Mouse (Mus musculus) hematopoietic stem cell, adult 5-6 weeks (primary cell): Measurements from ENCODE around the gene Ppig. TPM values are rescaled to one million over a fixed set of nuclear protein-coding genes. Genes with fewer than 3 reads are reported as not detected.

Source experiments
- total RNA-seq: library from RNA; stranded (forward); fragments of 172-1452, 232-1000 nt; gene quantifications from 2 replicates; pipeline ENCODE4 v1.2.3, GENCODE M21; 2017

Gene Ppig
- total RNA-seq, 1 experiment from 2014 or later, result 86.2 TPM

Other genes starting within 250 kb of the Ppig start
- not detected in 2 replicates for gene Lrp2, start 136.5 kb upstream of the Ppig start, total RNA-seq
- gene Bbs5, start 75.4 kb upstream of the Ppig start, total RNA-seq, result 6.3 TPM in 2 replicates
- not detected in 2 replicates for gene Klhl41, start 52.4 kb upstream of the Ppig start, total RNA-seq
- gene Fastkd1, start 9.0 kb upstream of the Ppig start, total RNA-seq, result 16.5 and 18.6 TPM in 2 replicates
- 4.5 and 8.9 TPM in 2 replicates for gene Ccdc173, start 67.0 kb downstream of the Ppig start, total RNA-seq
- gene Phospho2, start 67.1 kb downstream of the Ppig start, total RNA-seq, result 30.1 and 35.8 TPM in 2 replicates
- gene Klhl23, start 99.4 kb downstream of the Ppig start, total RNA-seq, result 23.3 and 36.3 TPM in 2 replicates
- gene Ssb, start 139.0 kb downstream of the Ppig start, total RNA-seq, result 543 and 668 TPM in 2 replicates
- gene Mettl5, start 163.1 kb downstream of the Ppig start, total RNA-seq, result 36.4 and 42.1 TPM in 2 replicates
- 55.3 and 62.1 TPM in 2 replicates for gene Ubr3, start 174.7 kb downstream of the Ppig start, total RNA-seq